Mouse (Mus musculus) heart, adult 2 months (tissue): ENCODE data around the gene Atp1a4. TPM values are rescaled to one million over a fixed set of nuclear protein-coding genes. Genes with fewer than 3 reads are reported as not detected.

Source experiments
- DNase-seq, 2 experiments: peaks; one replicate each; pipeline ENCODE4 v3.0.0; 2021
- H3K27ac ChIP-seq: fragments of 200-600 bp; 2 replicates; pipeline ENCODE4 v1.8.1; 2022
- H3K27me3 ChIP-seq: fragments of 200-500 bp; 2 replicates; pipeline ENCODE4 v1.6.1; 2012; ENCODE audit warnings: mild to moderate bottlenecking, low read length, inconsistent platforms, mixed read lengths; ENCODE audit not compliant: control insufficient read depth, insufficient read depth
- H3K36me3 ChIP-seq: fragments of 200-500 bp; 2 replicates; pipeline ENCODE4 v1.6.1; 2012; ENCODE audit warnings: low read length, inconsistent platforms; ENCODE audit not compliant: control insufficient read depth, insufficient read depth
- H3K4me1 ChIP-seq: fragments of 200-500 bp; 2 replicates; pipeline ENCODE4 v1.6.1; 2011; ENCODE audit warnings: low read length; ENCODE audit not compliant: control insufficient read depth, insufficient read depth
- H3K4me3 ChIP-seq: fragments of 200-600 bp; 2 replicates; pipeline ENCODE4 v1.8.1; 2022
- H3K79me2 ChIP-seq: fragments of 200-500 bp; replicated peaks from 2 replicates; pipeline ENCODE4 v1.6.1; 2012; ENCODE audit warnings: mild to moderate bottlenecking, inconsistent platforms, low read length, moderate library complexity, mixed read lengths; ENCODE audit not compliant: control insufficient read depth, insufficient read depth
- H3K9ac ChIP-seq: fragments of 200-500 bp; 2 replicates; pipeline ENCODE4 v1.6.1; 2012; ENCODE audit warnings: low read depth, mild to moderate bottlenecking, control low read depth, inconsistent platforms, low read length, mixed read lengths
- CTCF ChIP-seq: fragments of 200-600 bp; IDR thresholded peaks from 2 replicates; pipeline ENCODE4 v1.8.1; 2022; ENCODE audit warnings: antibody characterized with exemption, mild to moderate bottlenecking, moderate library complexity
- EP300 ChIP-seq: fragments of 200-500 bp; IDR thresholded peaks from 2 replicates; pipeline ENCODE4 v1.6.1; 2011; ENCODE audit warnings: low read depth, low read length, control low read depth; ENCODE audit not compliant: insufficient read depth
- POLR2A ChIP-seq: fragments of 200-500 bp; IDR thresholded peaks from 2 replicates; pipeline ENCODE4 v1.6.1; 2011; ENCODE audit warnings: mild to moderate bottlenecking, low read depth, low read length, control low read depth; ENCODE audit not compliant: insufficient read depth
- WGBS: fragments of 180-500 bp; shearing (Covaris S2); methylation state at CpG from one replicate; pipeline ENCODE4 v1.1.7; 2018; 5-methylcytosine and 5-hydroxymethylcytosine counted together
- intact Hi-C: fragments of 180-260 bp; cut with DNase I; formaldehyde crosslinking; loops from one replicate; pipeline ENCODE4 v1.15.1; 2025
- long read RNA-seq: library from polyadenylated mRNA; stranded (forward); transcript quantifications from one replicate; pipeline ENCODE4 v2.0.0, GENCODE M21; 2021
- polyA plus RNA-seq: library from polyadenylated mRNA; depleted of rRNA; stranded (reverse); fragments of >200 nt; gene quantifications from 2 replicates; pipeline ENCODE4 v1.2.3, GENCODE M21; 2012; rRNA removed
- total RNA-seq, 2 experiments: library from RNA; stranded (reverse); gene quantifications; 2 replicates each; pipeline ENCODE4 v1.2.3; 2021

Atp1a4 gene
- total RNA-seq (not detected), polyA plus RNA-seq (0.10 and 0.35 TPM in 2 replicates)
- long read RNA-seq = 0 reads

- H3K27ac ChIP-seq = no peak within 1 kb of the TSS
- 90% methylated on average over 6 of the region's 6 CpGs for WGBS
- H3K9ac ChIP-seq = no peak within 1 kb of the TSS
- H3K4me1 ChIP-seq = no peaks in the 10 kb centered on the region; the same call in 1 of the 2 replicates
- H3K4me3 ChIP-seq = no peak within 1 kb of the TSS
- intact Hi-C loops = no loop called here
- TF ChIP-seq EP300 (no peak), CTCF (no peak), POLR2A (no peak)
- no peaks in the 10 kb centered on the region for H3K27me3 ChIP-seq
- no peaks in the 10 kb centered on the region for H3K79me2 ChIP-seq
- no peaks in the 10 kb centered on the region for H3K36me3 ChIP-seq
- no peak for DNase-seq
Observed at GRCm38 (mm10) chr1:172258314-172258713, at the start of gene Atp1a4. Atp1a4 (minus strand) TSS chr1:172258414.

- Histone ChIP-seq H3K79me2 (no peaks in the 10 kb centered on the region), H3K4me3 (no peak overlapping the region), H3K4me1 (peaks cover 5% of the 10 kb centered on the region), H3K27ac (no peak overlapping the region), H3K36me3 (no peaks in the 10 kb centered on the region), H3K9ac (no peak overlapping the region), H3K27me3 (no peaks in the 10 kb centered on the region)
- 85% methylated on average over 10 of the region's 10 CpGs for WGBS
- no peak for TF ChIP-seq CTCF
- no peak for TF ChIP-seq POLR2A
- no peak for TF ChIP-seq EP300
- DNase-seq = no peak
- intact Hi-C loops = loop anchor here (2.0 to 5.0 kb wide), 2 partner anchors 61 to 187 kb away; no protein-coding TSS in a partner anchor
Observed at GRCm38 (mm10) chr1:172307936-172308335, 49.7 kb upstream of the Atp1a4 start.

GRCm38 (mm10) chr1:172306885-172307284 is 48.7 kb upstream of the Atp1a4 start:
- no peak for TF ChIP-seq CTCF
- no peak for TF ChIP-seq POLR2A
- TF ChIP-seq EP300 = no peak
- Histone ChIP-seq H3K36me3 (no peaks in the 10 kb centered on the region), H3K27me3 (no peaks in the 10 kb centered on the region), H3K4me3 (no peak overlapping the region), H3K4me1 (peaks cover 7% of the 10 kb centered on the region), H3K27ac (no peak overlapping the region), H3K9ac (no peak overlapping the region), H3K79me2 (no peaks in the 10 kb centered on the region)
- intact Hi-C loops = loop anchor here (5.0 kb wide), 1 partner anchor 60 kb away; no protein-coding TSS in a partner anchor
- WGBS = 58% methylated on average over 6 of the region's 6 CpGs
- no peak for DNase-seq

GRCm38 (mm10) chr1:172306196-172306595 is 48.0 kb upstream of the Atp1a4 start:
- H3K27me3 ChIP-seq = no peaks in the 10 kb centered on the region
- H3K27ac ChIP-seq = no peak overlapping the region; the same call in 1 of the 2 replicates
- H3K36me3 ChIP-seq = no peaks in the 10 kb centered on the region
- H3K79me2 ChIP-seq = no peaks in the 10 kb centered on the region
- H3K4me1 ChIP-seq = peaks cover 7% of the 10 kb centered on the region
- WGBS = 50% methylated on average over 4 of the region's 4 CpGs
- no peak for DNase-seq
- H3K4me3 ChIP-seq = no peak overlapping the region
- H3K9ac ChIP-seq = no peak overlapping the region
- TF ChIP-seq POLR2A (no peak), CTCF (no peak), EP300 (no peak)
- intact Hi-C loops = loop anchor here (5.0 kb wide), 1 partner anchor 59 kb away; no protein-coding TSS in a partner anchor

- no peak overlapping the region for H3K9ac ChIP-seq
- H3K79me2 ChIP-seq = no peaks in the 10 kb centered on the region
- WGBS = 66% methylated on average over 3 of the region's 3 CpGs
- H3K36me3 ChIP-seq = no peaks in the 10 kb centered on the region
- no peaks in the 10 kb centered on the region for H3K27me3 ChIP-seq
- intact Hi-C loops = loop anchor here (5.0 kb wide), 1 partner anchor 58 kb away; no protein-coding TSS in a partner anchor
- no peak for DNase-seq
- TF ChIP-seq EP300 (no peak), CTCF (peak; percentile 49)
- peaks cover 7% of the 10 kb centered on the region for H3K4me1 ChIP-seq
- no peak overlapping the region for H3K4me3 ChIP-seq
- H3K27ac ChIP-seq = no peak overlapping the region; the same call in 1 of the 2 replicates
Observed at GRCm38 (mm10) chr1:172305635-172306034, 47.4 kb upstream of the Atp1a4 start.

GRCm38 (mm10) chr1:172305153-172305552 is 46.9 kb upstream of the Atp1a4 start:
- Histone ChIP-seq H3K27me3 (no peaks in the 10 kb centered on the region), H3K4me1 (peaks cover 9% of the 10 kb centered on the region), H3K9ac (no peak overlapping the region), H3K4me3 (no peak overlapping the region), H3K79me2 (no peaks in the 10 kb centered on the region), H3K27ac (no peak overlapping the region), H3K36me3 (no peaks in the 10 kb centered on the region)
- intact Hi-C loops = loop anchor here (5.0 kb wide), 1 partner anchor 58 kb away; no protein-coding TSS in a partner anchor
- 92% methylated on average over 2 of the region's 2 CpGs for WGBS
- no peak for TF ChIP-seq CTCF
- TF ChIP-seq POLR2A = no peak
- no peak for TF ChIP-seq EP300
- no peak for DNase-seq
